Mouse (Mus musculus) kidney, adult 2 months (tissue): Measurements from ENCODE around the gene Pdgfb. TPM values are rescaled to one million over a fixed set of nuclear protein-coding genes. Genes with fewer than 3 reads are reported as not detected.

ENCODE experiments used
- DNase-seq: peaks from one replicate; pipeline ENCODE4 v3.0.0; 2021
- H3K27ac ChIP-seq: fragments of 200-500 bp; 2 replicates; pipeline ENCODE4 v1.5.1; 2012; ENCODE audit warnings: low read depth, low read length, control low read depth, inconsistent platforms; ENCODE audit not compliant: insufficient read depth
- H3K27me3 ChIP-seq: fragments of 200-500 bp; replicated peaks from 2 replicates; pipeline ENCODE4 v1.6.1; 2012; ENCODE audit warnings: mild to moderate bottlenecking, moderate library complexity, low read length, inconsistent platforms; ENCODE audit not compliant: control insufficient read depth, insufficient read depth
- H3K36me3 ChIP-seq: fragments of 200-500 bp; 2 replicates; pipeline ENCODE4 v1.6.1; 2012; ENCODE audit warnings: mild to moderate bottlenecking, moderate library complexity, low read length, inconsistent platforms; ENCODE audit not compliant: control insufficient read depth, insufficient read depth
- H3K4me1 ChIP-seq: fragments of 200-500 bp; 2 replicates; pipeline ENCODE4 v1.6.1; 2011; ENCODE audit warnings: low read length; ENCODE audit not compliant: control insufficient read depth, insufficient read depth
- H3K4me3 ChIP-seq: fragments of 200-500 bp; 2 replicates; pipeline ENCODE4 v1.5.1; 2011; ENCODE audit warnings: mild to moderate bottlenecking, low read depth, low read length, control low read depth; ENCODE audit not compliant: insufficient read depth
- CTCF ChIP-seq: fragments of 200-500 bp; conservative IDR thresholded peaks from 2 replicates; pipeline ENCODE4 v1.5.1; 2011; ENCODE audit warnings: low read depth, mild to moderate bottlenecking, control low read depth, low read length, moderate library complexity, mixed read lengths; ENCODE audit not compliant: insufficient read depth, insufficient read length
- POLR2A ChIP-seq: fragments of 200-500 bp; IDR thresholded peaks from one replicate; pipeline ENCODE4 v1.6.1; 2011; ENCODE audit warnings: low read depth, low read length, control low read depth
- WGBS: fragments of 180-500 bp; shearing (Covaris S2); methylation state at CpG from one replicate; pipeline ENCODE4 v1.1.7; 2018; 5-methylcytosine and 5-hydroxymethylcytosine counted together
- polyA plus RNA-seq: library from polyadenylated mRNA; depleted of rRNA; stranded (reverse); fragments of >200 nt; gene quantifications from 2 replicates; pipeline ENCODE4 v1.2.3, GENCODE M21; 2012

The Pdgfb gene
- polyA plus RNA-seq, 1 experiment: 33.4 TPM

GRCm38 (mm10) chr15:80054034-80054710 is 39.4 kb upstream of the Pdgfb start:
- H3K4me1 ChIP-seq: no peaks in the 10 kb centered on the region
- H3K27me3 ChIP-seq: no peaks in the 10 kb centered on the region
- H3K36me3 ChIP-seq: no peaks in the 10 kb centered on the region
- no peak for DNase-seq
- H3K4me3 ChIP-seq: no peak overlapping the region
- TF ChIP-seq POLR2A (no peak), CTCF (no peak)
- 78% methylated on average over 7 of the region's 7 CpGs for WGBS
- H3K27ac ChIP-seq: no peak overlapping the region

GRCm38 (mm10) chr15:80053381-80054033 is 38.7 kb upstream of the Pdgfb start:
- TF ChIP-seq POLR2A (no peak), CTCF (no peak)
- peak; percentile 42 for DNase-seq
- H3K27ac ChIP-seq: no peak overlapping the region
- H3K36me3 ChIP-seq: no peaks in the 10 kb centered on the region
- no peak overlapping the region for H3K4me3 ChIP-seq
- 73% methylated on average over 8 of the region's 8 CpGs for WGBS
- no peaks in the 10 kb centered on the region for H3K4me1 ChIP-seq
- no peaks in the 10 kb centered on the region for H3K27me3 ChIP-seq

GRCm38 (mm10) chr15:80051782-80052181 is 37.0 kb upstream of the Pdgfb start:
- Histone ChIP-seq H3K36me3 (no peaks in the 10 kb centered on the region), H3K4me1 (no peaks in the 10 kb centered on the region), H3K27ac (no peak overlapping the region; the same call in 1 of the 2 replicates), H3K4me3 (no peak overlapping the region), H3K27me3 (no peaks in the 10 kb centered on the region)
- WGBS: 61% methylated on average over 9 of the region's 9 CpGs
- TF ChIP-seq CTCF (no peak), POLR2A (no peak)
- DNase-seq: no peak

- TF ChIP-seq POLR2A: no peak
- TF ChIP-seq CTCF: no peak
- peak overlapping the region; percentile 65 for H3K27ac ChIP-seq
- no peaks in the 10 kb centered on the region for H3K27me3 ChIP-seq
- no peaks in the 10 kb centered on the region for H3K4me1 ChIP-seq
- H3K4me3 ChIP-seq: no peak overlapping the region
- peak; percentile 57 for DNase-seq
- WGBS: 67% methylated on average over 19 of the region's 19 CpGs
- no peaks in the 10 kb centered on the region for H3K36me3 ChIP-seq
Measured at GRCm38 (mm10) chr15:80051092-80051761, 36.5 kb upstream of the Pdgfb start.

GRCm38 (mm10) chr15:80050093-80050492 is 35.3 kb upstream of the Pdgfb start:
- no peaks in the 10 kb centered on the region for H3K36me3 ChIP-seq
- 62% methylated on average over 4 of the region's 4 CpGs for WGBS
- no peaks in the 10 kb centered on the region for H3K27me3 ChIP-seq
- H3K4me3 ChIP-seq: no peak overlapping the region
- H3K4me1 ChIP-seq: no peaks in the 10 kb centered on the region
- TF ChIP-seq POLR2A: no peak
- TF ChIP-seq CTCF: no peak
- peak; percentile 77 for DNase-seq
- peak overlapping the region; percentile 39; the same call in 1 of the 2 replicates for H3K27ac ChIP-seq

- 76% methylated on average over 5 of the region's 5 CpGs for WGBS
- Histone ChIP-seq H3K4me1 (no peaks in the 10 kb centered on the region), H3K4me3 (no peak overlapping the region), H3K36me3 (no peaks in the 10 kb centered on the region), H3K27me3 (no peaks in the 10 kb centered on the region), H3K27ac (no peak overlapping the region)
- DNase-seq: no peak
- TF ChIP-seq CTCF (no peak), POLR2A (no peak)
Measured at GRCm38 (mm10) chr15:80047973-80048372, 33.2 kb upstream of the Pdgfb start.

GRCm38 (mm10) chr15:80047242-80047641 is 32.5 kb upstream of the Pdgfb start:
- H3K27me3 ChIP-seq: no peaks in the 10 kb centered on the region
- H3K4me3 ChIP-seq: no peak overlapping the region
- WGBS: 36% methylated on average over 2 of the region's 2 CpGs
- H3K4me1 ChIP-seq: no peaks in the 10 kb centered on the region
- H3K27ac ChIP-seq: no peak overlapping the region
- no peak for DNase-seq
- no peak for TF ChIP-seq POLR2A
- TF ChIP-seq CTCF: no peak
- no peaks in the 10 kb centered on the region for H3K36me3 ChIP-seq
